Mouse (Mus musculus): Measurements from ENCODE around the gene Gm20890.
"Not testable (repeated sequence)": the region's sequence is repeated elsewhere in the genome, so short reads cannot be mapped to it uniquely, and the experiment has no call there.

Gm20890 gene

DNA sequence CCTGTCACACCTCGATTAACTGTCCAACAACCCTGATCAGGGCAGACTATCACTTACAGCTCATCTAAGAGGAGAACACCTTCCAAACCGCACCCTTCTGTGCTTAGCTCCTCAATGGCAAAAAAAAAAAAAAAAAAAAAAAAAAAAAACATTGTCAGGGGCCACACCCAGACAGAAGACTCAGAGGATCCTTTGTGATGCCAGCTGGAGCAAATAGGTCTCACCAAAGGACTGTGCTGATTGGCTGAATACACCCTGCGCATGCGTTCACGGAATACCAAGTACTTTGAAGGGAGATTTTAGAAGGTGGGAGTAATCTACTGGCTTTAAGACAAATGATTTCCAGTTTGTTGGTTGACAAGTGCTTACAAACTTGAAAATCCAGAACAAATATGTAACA, at the start of gene Gm20890:
Gene Gm20890 (minus strand): TSS at position 101 of the 400 bp plus-strand sequence.
- DNase-seq (ENCODE audit: low spot score), result not testable (repeated sequence)
